Mouse (Mus musculus): Measurements from ENCODE around the gene Ralbp1.

DNA sequence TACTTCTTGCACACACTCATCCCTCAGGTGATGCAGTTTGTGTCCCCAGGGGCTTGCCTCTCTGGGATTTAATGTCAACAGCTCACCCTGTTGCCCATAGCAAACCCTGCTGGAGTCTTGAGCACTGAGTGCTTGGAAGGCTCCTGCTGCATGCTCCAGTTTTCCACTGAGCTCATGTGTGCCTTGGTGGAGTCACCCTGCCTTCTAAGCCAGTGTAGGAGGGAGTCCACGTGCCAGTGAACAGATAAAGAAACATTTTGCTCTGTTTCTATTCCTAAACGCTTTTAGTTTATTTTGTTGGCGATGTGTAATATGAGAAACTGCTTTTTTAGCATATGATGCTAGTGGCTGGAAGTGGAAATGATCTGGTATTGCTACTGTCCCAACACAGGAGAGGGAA is 48.9 kb downstream of the Ralbp1 start:
- TF ChIP-seq CTCF (IDR thresholded peaks at IDR 0.05) (no peak), EP300 (IDR thresholded peaks at IDR 0.05) (no peak)
